Mouse (Mus musculus) testis, adult 2 months (tissue): ENCODE measurements at regions not wholly inside any gene's neighbourhood (a gene's known extent, or its start where the extent isn't known, plus 50 kb on each side); places are given as distances from the start of the nearest gene placed in this dataset.

ENCODE experiments used
- CTCF ChIP-seq: fragments of 200-500 bp; IDR thresholded peaks from 2 replicates; pipeline ENCODE4 v1.5.1; 2012; ENCODE audit warnings: low read depth, mild to moderate bottlenecking, inconsistent platforms, low read length, moderate library complexity; ENCODE audit not compliant: control insufficient read depth, insufficient read depth, insufficient replicate concordance
- POLR2A ChIP-seq: fragments of 200-500 bp; IDR thresholded peaks from 2 replicates; pipeline ENCODE4 v1.6.1; 2012; ENCODE audit warnings: low read depth, mild to moderate bottlenecking, inconsistent platforms, low read length, moderate library complexity; ENCODE audit not compliant: control insufficient read depth

- TF ChIP-seq CTCF (no peak), POLR2A (no peak)
These were observed 528.9 kb upstream of the Fam160b2 start for GRCm38 (mm10) chr14:71128495-71128894.
